Mouse (Mus musculus): ENCODE results near the gene Spaca6.
"Not testable (repeated sequence)": the region's sequence is repeated elsewhere in the genome, so short reads cannot be mapped to it uniquely, and the experiment has no call there.

Spaca6 gene

GRCm38 (mm10) chr17:17844606-17845005, 17.6 kb downstream of the Spaca6 start:
- not testable (repeated sequence) for DNase-seq (ENCODE audit: low spot score in 2 of 2)

GRCm38 (mm10) chr17:17845187-17846027, 18.4 kb downstream of the Spaca6 start:
- no peak for DNase-seq (ENCODE audit: low spot score in 2 of 2)

DNA sequence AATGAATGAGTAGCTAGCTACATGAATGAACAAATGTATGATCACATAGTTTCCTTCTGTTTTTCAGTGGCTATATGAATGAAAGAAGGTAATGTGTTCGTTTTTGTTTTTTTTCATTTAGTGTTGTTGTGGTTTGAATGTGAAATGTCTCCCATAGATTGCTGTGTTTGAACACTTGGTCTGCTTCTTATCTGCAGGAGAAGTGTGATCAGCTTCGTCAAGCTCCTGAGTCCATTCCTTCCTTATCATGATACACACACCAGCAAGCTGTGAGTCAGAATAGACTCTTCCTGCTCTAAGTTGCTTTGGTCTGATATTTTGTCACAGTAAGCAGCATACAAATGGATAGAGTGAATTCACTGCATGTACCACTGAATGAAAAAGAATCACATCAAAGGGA, 22.0 kb downstream of the Spaca6 start:
- DNase-seq (ENCODE audit: low spot score in 2 of 2), result no peak

DNA sequence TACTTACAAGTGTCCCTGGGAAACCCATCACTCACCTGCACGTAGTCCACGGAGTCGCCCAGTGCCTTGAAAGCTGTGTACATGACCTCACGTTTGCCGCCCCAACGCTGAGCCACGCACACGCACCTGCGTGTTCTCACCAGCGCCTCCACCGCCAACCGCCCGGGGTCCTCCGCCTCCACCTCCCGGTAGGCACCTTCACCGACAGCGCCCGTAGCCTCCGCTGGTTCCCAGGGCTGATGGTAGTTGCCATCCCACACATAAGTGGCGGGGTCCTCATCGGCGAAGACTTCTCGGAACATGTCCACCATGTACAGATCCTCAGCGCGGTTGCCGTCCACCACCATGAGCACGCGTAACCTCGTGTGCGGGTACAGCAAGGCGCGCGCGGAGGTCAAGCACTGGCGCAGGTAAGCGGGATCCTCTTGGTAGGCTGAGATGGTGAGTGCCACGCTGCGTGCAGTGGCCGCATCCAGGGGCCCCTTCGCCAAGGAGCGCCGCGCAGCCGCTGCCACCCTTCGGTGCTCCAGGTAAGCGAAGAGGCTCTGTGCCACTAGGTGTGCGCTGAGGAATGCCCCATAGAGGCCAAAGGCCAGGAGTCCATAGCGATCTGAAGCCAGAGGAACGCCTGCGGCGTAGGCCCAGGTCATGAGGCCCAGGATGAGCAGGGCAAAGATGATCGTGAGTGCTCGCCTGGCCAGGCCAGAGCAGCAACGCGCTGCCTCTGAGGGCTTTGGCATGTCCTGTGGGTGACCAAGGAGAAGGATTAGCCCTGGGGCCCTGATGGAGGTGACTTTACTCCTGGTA, 23.2 kb downstream of the Spaca6 start:
- no peak for DNase-seq (ENCODE audit: low spot score in 2 of 2)

DNA sequence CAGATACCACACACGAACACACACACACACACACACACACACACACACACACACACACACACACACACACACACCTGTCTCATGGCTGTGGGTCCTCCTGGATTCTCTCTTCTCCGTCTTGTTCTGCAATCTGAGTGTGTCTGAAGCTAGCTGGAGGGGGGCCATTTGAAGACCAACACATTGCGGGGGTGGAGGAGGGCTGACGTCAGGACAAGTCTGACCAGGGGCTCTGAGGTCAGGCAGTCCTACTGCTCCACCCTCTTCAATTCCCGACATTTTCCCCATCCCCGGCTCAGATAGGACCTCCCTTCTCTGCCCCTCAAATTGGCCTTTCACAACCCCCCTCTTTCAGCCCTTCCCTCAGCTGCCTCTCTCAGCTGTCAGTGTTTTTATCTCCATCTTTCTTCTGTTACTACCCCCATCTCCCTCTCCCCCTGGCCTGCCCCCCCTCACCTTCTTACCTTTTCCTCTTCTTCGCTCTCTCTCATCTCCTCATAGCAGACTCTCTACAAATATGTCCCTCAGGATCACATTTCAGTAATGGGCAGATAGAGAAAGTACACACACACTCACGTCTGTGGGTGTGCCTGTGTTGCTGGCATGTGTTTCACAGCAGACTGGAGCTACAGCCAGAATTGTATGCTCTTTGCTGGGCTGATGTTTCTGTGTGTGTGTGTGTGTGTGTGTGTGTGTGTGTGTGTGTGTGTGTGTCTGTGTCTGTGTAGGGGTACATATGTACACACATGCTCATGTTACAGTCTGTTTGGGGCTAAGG, 28.3 kb downstream of the Spaca6 start, which contains the start of gene Has1:
Gene Has1 (minus strand): TSS at position 142 of the 775 bp plus-strand sequence.
- DNase-seq (ENCODE audit: low spot score in 2 of 2), result no peak

- DNase-seq (ENCODE audit: low spot score in 2 of 2), result no peak
Observed at GRCm38 (mm10) chr17:17856612-17857011, 29.7 kb downstream of the Spaca6 start.

DNA sequence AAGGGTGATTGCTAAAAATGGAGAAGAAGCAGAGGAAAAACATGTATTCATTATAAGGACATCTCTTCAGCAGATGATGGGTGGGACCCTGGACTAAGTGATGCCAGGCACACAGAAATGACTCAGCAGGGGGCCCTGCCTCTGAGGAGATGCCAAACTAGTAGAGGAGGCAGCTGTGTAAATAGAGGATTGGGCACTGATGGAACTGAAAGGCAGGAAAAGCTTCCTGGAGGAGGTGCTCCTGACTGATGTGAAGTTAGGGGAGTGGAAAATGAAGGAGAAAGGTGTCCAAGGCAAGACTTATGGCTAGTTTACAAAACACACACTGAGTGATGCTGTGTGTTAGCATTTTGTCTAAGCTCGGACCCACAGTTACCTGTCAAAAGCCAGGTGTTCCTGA, 30.5 kb downstream of the Spaca6 start:
- DNase-seq (ENCODE audit: low spot score in 2 of 2), result no peak

DNA sequence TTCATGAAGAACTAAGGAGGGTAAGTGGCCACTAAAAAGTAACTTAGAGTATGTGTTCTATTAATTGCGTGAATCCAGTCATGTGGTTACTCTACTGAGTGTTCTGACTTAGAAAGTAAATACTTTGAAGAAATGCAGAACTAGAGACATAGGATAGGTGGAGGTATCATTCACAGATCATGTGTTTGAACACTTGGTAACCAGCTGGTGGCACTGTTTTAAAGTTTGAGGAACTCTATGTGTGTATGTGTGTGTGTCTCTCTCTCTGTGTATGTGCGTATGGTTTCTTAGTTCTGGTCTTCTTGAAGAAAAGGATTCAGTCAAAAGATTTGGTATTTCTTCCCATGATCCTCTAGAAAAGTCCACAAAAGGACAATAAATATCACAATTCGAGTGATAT, 33.2 kb downstream of the Spaca6 start:
- no peak for DNase-seq (ENCODE audit: low spot score in 2 of 2)

DNA sequence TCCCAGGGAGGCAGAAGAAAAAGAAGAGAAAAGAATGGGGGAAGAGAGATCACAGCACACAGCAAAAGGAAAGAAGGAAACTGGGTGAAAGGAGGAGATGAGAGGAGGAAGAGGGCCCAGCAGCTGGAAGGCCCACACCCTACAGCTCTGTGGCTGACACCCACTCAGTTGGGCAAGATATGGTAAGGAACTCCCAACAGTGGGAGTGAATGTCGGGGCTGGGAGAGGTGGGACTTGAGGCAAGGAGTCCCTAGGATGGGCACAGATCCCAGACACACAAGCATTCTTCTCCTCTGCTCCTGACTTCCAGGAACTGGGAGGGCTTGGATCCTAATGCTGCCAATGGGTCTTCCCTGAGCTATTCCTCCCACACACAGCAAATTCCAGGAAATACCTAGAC, 35.4 kb downstream of the Spaca6 start:
- no peak for DNase-seq (ENCODE audit: low spot score in 2 of 2)

- DNase-seq (ENCODE audit: low spot score in 2 of 2), result no peak
Observed at GRCm38 (mm10) chr17:17865168-17865567, 38.2 kb downstream of the Spaca6 start.

- DNase-seq (ENCODE audit: low spot score in 2 of 2), result no peak
Observed at GRCm38 (mm10) chr17:17866801-17867469, 40.0 kb downstream of the Spaca6 start.

- no peak for DNase-seq (ENCODE audit: low spot score in 2 of 2)
Observed at GRCm38 (mm10) chr17:17870892-17871550, 44.1 kb downstream of the Spaca6 start.

GRCm38 (mm10) chr17:17871697-17872096, 44.7 kb downstream of the Spaca6 start:
- no peak for DNase-seq (ENCODE audit: low spot score in 2 of 2)

DNA sequence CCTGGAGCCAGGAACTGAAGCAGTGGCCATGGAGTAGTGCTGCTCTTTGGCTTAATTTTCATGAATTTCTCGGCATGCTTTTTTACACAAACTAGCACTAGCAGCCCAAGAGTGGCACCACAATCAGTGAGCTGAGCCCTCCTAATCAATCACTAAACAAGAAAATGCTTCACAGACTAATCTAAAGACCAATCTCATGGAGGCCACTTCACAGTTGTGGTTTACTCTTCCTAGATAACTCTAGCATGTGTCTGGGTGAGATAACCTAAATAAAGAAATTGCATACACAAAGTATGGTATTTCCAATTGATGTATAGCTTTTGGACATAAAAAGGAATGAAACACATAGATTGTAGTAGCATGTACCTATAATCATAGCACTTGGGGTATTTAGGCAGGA, 52.4 kb downstream of the Spaca6 start:
- no peak for DNase-seq (ENCODE audit: low spot score in 2 of 2)

DNA sequence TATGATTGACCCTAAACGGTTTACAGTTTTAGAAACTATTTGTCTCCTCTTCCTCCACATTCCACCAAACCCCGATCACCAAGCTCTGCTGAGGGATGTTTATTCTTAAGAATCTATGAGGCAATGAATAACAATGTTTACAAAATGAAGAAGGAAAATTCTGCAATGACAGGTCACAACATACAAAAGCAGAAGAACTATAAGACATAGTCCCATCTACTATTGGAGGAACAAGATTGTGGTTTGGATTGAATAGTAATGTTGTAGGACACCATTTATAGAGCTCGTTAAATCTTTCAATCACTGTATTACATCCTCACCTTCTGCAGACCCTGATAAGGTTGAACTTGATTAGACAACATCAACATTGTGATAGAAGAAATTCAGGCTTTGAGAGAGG, 55.7 kb downstream of the Spaca6 start:
- no peak for DNase-seq (ENCODE audit: low spot score in 2 of 2)

DNA sequence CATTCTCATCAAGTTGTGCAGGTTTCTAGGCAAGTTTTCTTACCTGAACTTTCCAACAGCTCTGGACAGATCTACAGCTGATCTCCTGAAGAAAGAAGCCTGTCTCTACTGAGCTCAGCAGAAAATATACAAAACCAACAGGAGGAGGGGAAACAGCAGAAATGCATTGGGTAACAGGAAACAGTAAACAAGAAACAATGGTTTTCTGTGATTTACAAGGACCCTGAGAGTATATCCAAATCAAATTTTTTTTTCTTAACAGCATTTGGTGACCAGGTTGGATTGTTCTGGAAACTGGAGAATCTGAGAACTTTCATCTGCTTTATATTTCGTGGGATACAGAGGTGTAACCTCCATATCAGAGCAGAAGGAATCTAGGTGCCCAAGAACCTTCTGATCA, 56.9 kb downstream of the Spaca6 start, which contains the start of gene Fpr1:
Gene Fpr1 (minus strand): TSS at position 101 of the 400 bp plus-strand sequence.
- no peak for DNase-seq (ENCODE audit: low spot score in 2 of 2)

DNA sequence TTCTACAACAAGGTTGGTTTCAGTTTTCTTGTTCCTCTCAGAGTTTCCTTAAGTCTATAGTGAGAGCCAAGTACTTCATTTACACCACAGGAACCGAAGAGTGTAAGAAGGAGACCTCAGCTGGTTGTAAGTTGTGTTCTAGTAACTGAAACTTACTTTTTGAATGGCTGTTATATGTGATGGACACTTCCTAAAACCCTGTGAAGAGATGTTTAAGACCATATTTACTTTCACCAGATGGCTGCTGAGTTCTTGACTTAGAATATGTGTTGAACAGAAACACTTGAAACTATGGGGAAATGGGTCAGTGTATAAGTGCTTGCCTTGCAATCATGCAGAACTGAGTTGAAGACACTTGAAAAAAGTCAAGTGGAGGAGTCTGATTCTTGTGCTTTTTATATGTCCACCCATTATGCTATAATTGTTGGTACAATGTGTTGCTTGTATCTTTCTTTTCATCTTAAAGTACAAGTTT, 60.9 kb downstream of the Spaca6 start, which contains the start of the genes Fpr2 and Fpr3:
Gene Fpr2 (plus strand): TSS at position 51 of the 475 bp plus-strand sequence.
Gene Fpr3 (plus strand): TSS at position 79 of the 475 bp plus-strand sequence.
- no peak for DNase-seq (ENCODE audit: low spot score in 2 of 2)

DNA sequence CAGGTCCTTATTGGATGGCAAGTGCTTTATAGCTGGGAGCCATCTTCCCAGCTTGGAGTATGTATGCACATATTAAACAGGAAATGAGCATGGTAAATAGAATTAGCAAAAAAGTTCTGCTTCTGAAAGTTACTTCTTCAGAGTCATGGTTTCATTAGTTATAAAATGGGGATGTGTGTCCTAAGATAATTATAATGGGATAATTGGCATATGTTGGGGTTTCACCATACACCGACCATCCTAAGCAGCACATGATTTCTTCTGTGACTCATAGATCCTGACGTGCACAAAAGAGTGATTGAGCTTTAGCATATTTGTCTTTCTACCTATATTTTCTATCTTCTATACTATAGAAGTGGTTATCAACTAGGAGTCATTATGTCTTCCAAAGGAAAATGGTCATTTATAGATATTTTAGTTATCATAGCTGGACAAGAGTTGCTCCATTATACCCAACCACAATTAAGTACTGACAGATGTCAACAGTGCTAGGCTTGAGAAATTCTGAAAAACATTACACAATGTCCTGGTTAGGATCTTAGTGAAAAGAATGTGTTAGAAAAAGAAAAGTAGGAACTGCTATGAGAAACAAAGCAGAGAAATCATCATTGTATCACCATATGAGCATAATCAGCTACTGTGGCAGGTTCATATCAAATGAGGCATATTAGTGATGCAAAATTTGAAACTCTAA, 62.9 kb downstream of the Spaca6 start:
- DNase-seq (ENCODE audit: low spot score in 2 of 2), result no peak
